Mouse (Mus musculus) small intestine, adult 2 months (tissue): ENCODE data around the gene Mtmr10. TPM values are rescaled to one million over a fixed set of nuclear protein-coding genes. Genes with fewer than 3 reads are reported as not detected.

Source experiments
- H3K27ac ChIP-seq: fragments of 200-500 bp; 2 replicates; pipeline ENCODE4 v1.5.1; 2012; ENCODE audit warnings: low read depth, low read length, control low read depth, inconsistent platforms; ENCODE audit not compliant: insufficient read depth
- H3K27me3 ChIP-seq: fragments of 200-500 bp; 2 replicates; pipeline ENCODE4 v1.6.1; 2012; ENCODE audit warnings: mild to moderate bottlenecking, moderate library complexity, low read length, inconsistent platforms; ENCODE audit not compliant: control insufficient read depth, insufficient read depth
- H3K36me3 ChIP-seq: fragments of 200-500 bp; 2 replicates; pipeline ENCODE4 v1.6.1; 2012; ENCODE audit warnings: mild to moderate bottlenecking, low read length, control low read depth, inconsistent platforms; ENCODE audit not compliant: control insufficient read depth, insufficient read depth
- H3K4me1 ChIP-seq: fragments of 200-500 bp; 2 replicates; pipeline ENCODE4 v1.6.1; 2012; ENCODE audit warnings: low read length, inconsistent platforms, mixed read lengths; ENCODE audit not compliant: control insufficient read depth, insufficient read depth, insufficient read length
- H3K4me3 ChIP-seq: fragments of 200-500 bp; 2 replicates; pipeline ENCODE4 v1.5.1; 2012; ENCODE audit warnings: low read depth, mild to moderate bottlenecking, control low read depth, inconsistent platforms, low read length, moderate library complexity
- CTCF ChIP-seq: fragments of 200-500 bp; IDR thresholded peaks from 2 replicates; pipeline ENCODE4 v1.5.1; 2012; ENCODE audit warnings: low read depth, mild to moderate bottlenecking, control low read depth, inconsistent platforms, low read length, moderate library complexity, mixed read lengths; ENCODE audit not compliant: insufficient replicate concordance, insufficient read length; ENCODE audit errors: extremely low read depth
- POLR2A ChIP-seq: fragments of 200-500 bp; IDR thresholded peaks from 2 replicates; pipeline ENCODE4 v1.6.1; 2012; ENCODE audit warnings: low read depth, mild to moderate bottlenecking, control low read depth, inconsistent platforms, low read length, moderate library complexity
- WGBS: fragments of 180-500 bp; shearing (Covaris S2); methylation state at CpG from one replicate; pipeline ENCODE4 v1.1.7; 2018; 5-methylcytosine and 5-hydroxymethylcytosine counted together
- polyA plus RNA-seq: library from polyadenylated mRNA; depleted of rRNA; stranded (reverse); fragments of >200 nt; gene quantifications from 2 replicates; pipeline ENCODE4 v1.2.3, GENCODE M21; 2012; rRNA removed

The Mtmr10 gene
- 1.5 and 2.0 TPM in 2 replicates for polyA plus RNA-seq

DNA sequence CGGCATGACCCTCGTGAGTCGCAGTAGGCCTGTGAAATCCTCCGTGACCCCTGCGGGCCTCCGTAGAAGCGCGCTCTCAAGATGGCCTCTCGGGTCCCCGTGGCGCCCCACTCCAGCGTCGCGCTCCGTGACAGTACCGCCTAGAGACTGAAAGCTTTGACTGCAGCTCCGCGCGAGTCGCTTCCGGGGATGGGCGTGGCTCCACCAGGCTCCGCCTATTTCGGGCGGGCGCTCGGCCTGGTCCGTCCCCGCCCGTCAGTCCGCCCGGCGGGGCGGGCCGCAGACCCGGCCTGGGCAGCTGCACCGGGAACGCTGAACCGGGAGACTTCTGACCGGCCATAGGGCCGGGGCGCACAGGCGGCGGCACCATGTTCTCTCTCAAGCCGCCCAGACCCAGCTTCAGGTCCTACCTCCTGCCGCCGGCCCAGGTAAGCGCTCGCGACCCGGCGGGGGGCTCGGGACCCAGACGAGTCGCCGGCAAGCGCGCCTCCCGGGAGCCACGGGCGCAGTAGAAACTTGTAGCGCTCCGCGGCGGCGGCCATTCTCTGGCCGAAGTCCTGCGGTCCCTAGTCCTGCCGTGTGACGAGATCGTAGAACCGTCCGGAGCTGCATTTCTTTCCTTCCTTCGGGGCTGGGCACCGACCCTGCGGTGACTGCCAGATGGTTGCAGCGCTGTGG is at the start of gene Mtmr10:
Gene Mtmr10 (plus strand): TSS at position 240 of the 678 bp plus-strand sequence.
- TF ChIP-seq POLR2A (peak; percentile 93), CTCF (no peak)
- Histone ChIP-seq H3K27ac (peak within 1 kb of the TSS; percentile 64), H3K36me3 (0 out of 2 replicates have a peak, but pooled peaks cover 1% of the 10 kb centered on the region), H3K4me1 (no peaks in the 10 kb centered on the region; the same call in 1 of the 2 replicates), H3K27me3 (no peaks in the 10 kb centered on the region; the same call in 1 of the 2 replicates), H3K4me3 (peak within 1 kb of the TSS; percentile 98)
- WGBS, result under 1% methylated on average over 77 of the region's 77 CpGs

DNA sequence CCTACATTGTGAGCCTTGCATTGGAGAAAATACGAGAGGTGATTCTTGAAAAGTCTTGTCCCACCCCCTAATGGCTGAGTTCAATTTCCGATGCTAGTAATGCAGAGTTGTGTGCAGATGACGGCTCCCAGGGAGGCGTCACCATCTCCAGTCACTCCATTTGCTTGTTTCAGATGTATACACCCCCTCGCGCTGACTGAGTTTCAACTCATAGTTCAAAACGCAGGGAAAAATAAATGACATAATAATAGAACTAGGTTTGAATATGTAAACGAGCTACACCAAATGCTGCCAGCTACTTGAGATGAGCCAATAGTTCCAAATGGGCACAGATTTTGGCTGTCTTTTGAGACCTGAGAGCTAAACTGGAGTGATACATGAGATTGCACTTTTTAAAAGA is 49.7 kb upstream of the Mtmr10 start:
- TF ChIP-seq POLR2A (no peak), CTCF (no peak)
- 93% methylated on average over 8 of the region's 8 CpGs for WGBS
- Histone ChIP-seq H3K4me3 (no peak overlapping the region), H3K27me3 (no peaks in the 10 kb centered on the region), H3K27ac (no peak overlapping the region), H3K36me3 (no peaks in the 10 kb centered on the region), H3K4me1 (no peaks in the 10 kb centered on the region)

DNA sequence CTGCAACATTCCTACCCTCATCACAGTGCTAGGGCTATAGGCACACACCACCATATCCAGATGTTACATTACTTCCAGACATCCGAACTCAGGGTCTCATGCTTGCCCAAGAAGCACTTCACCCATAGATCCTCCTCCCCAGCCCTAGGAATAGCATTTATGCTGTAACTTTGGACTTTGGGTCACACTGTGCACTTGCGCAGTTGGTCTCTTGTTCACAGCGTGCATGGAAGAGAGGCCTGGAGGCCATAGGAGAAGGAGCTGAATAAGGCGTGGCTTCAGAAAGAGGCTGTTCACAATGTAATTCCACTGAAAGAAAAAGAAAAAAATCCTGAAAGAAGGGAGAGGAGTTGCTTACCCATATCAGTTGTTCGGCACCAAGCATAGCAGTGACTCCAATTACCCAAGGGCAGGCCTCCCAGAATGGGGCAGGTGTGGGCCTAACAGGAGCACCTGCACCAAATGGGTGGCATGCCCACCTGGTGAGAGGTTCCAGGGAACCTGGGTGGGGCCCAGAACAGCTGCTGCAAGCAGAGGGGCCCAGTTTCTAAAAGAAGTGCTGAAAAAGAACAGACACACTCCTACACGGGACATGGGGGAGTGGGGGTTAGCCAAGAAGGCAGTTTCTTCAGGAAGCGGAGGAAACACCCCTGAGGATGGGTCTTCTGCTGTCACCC is 48.9 kb upstream of the Mtmr10 start:
- Histone ChIP-seq H3K4me3 (no peak overlapping the region), H3K36me3 (no peaks in the 10 kb centered on the region), H3K27me3 (no peaks in the 10 kb centered on the region), H3K4me1 (no peaks in the 10 kb centered on the region), H3K27ac (no peak overlapping the region)
- WGBS, result 64% methylated on average over 7 of the region's 7 CpGs
- no peak for TF ChIP-seq CTCF
- TF ChIP-seq POLR2A, result no peak

DNA sequence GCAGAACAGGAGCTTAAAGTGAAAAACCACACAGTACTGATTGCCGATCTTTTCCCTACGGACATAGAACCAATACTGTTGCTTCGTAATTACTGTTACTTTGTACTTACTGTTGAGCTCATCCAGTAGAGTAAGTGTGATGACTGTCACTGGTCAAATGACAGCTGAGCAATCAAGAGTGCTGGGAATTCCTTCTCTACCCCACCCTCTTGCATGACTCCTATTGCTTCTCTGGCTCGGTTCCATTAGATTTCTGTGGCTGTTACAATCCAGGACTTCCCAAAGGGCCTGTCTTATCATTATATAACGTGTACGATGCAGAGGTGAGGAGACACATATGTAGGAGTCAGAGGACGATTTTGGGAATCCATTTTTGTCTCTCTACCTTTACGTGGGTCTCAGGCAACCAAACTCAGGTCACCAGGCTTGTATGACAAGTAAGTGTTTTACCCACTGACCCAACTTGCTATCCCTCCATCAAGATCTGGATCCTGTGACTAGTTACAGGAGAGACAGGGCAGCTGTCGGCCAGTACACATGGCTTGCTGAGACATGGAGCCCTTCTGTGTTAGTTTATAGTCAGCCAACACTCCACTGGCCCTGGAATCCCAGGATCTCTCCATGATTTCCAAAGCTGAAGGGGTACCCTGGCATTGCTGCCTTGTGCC is 48.2 kb upstream of the Mtmr10 start:
- Histone ChIP-seq H3K27ac (no peak overlapping the region), H3K4me3 (no peak overlapping the region), H3K36me3 (no peaks in the 10 kb centered on the region), H3K4me1 (no peaks in the 10 kb centered on the region), H3K27me3 (no peaks in the 10 kb centered on the region)
- WGBS, result 64% methylated on average over 9 of the region's 9 CpGs
- TF ChIP-seq POLR2A (no peak), CTCF (no peak)

DNA sequence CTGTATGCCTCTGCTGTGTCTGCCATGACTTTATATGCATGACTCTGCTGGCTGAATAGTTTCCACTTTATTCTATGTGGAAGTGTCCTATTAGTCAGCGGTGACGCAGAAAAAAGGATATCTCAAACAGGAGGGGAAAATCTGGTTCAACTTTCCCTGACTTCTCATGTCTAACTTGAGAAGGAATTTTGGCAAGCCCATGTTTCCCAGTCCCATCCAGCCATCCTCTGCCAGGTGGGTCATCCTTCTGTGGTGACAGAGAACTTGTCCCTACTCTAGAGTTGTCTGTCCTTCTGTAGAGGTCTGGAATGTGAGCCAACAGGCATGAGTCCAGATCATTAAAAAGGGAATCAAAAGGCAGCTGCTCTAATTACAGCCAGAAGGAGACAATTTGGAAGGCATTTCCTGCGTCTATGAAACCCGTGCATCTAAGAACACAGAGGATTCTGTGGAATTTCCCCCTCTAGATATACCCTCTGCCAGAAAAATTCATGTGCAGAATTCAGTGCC is 47.6 kb upstream of the Mtmr10 start:
- H3K27me3 ChIP-seq, result no peaks in the 10 kb centered on the region
- no peak overlapping the region for H3K4me3 ChIP-seq
- H3K27ac ChIP-seq, result no peak overlapping the region
- TF ChIP-seq POLR2A (no peak), CTCF (no peak)
- H3K4me1 ChIP-seq, result no peaks in the 10 kb centered on the region
- WGBS, result 78% methylated on average over 4 of the region's 4 CpGs
- no peaks in the 10 kb centered on the region for H3K36me3 ChIP-seq

DNA sequence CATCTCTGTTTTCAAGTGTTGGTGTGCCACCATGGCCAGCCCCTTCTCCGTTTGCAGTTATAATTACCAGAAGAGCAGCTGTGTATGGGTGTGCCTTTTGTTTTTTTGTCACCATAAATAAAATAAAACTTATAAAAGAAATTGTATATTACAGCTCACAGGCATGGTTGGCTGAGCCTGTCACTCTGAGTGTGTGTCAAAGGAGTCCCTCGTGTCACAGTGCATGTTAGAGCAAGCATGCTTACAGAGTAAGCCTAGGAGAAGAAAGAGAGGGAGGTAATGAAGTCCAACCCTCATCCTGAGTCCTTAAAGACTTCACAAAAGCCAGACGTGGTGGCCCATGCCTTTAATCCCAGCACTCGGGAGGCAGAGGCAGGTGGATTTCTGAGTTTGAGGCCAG is 45.0 kb upstream of the Mtmr10 start:
- Histone ChIP-seq H3K27ac (no peak overlapping the region), H3K27me3 (no peaks in the 10 kb centered on the region), H3K36me3 (no peaks in the 10 kb centered on the region), H3K4me3 (no peak overlapping the region), H3K4me1 (no peaks in the 10 kb centered on the region)
- TF ChIP-seq CTCF, result no peak
- no peak for TF ChIP-seq POLR2A
- 74% methylated on average over 4 of the region's 4 CpGs for WGBS

DNA sequence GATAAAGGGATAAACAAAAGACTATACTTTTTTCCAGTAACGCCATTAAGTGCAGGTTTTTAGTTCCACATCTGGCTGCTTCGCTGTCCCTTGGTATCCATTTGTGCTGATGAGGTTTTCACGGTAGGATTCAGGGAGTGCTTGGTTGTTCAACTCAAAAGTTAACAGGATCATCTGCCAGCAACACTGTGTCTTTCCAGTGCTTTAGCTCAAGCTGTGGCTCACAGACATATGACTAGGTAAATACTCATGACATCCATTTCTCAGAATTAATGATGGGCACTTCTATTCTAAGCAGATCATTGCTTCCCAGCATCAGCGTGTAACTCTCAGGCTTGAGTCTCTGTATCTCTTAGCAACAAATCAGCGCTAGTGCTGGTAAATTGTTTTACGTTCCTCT is 43.1 kb upstream of the Mtmr10 start:
- Histone ChIP-seq H3K36me3 (no peaks in the 10 kb centered on the region), H3K4me3 (no peak overlapping the region), H3K27ac (no peak overlapping the region), H3K27me3 (no peaks in the 10 kb centered on the region), H3K4me1 (no peaks in the 10 kb centered on the region)
- TF ChIP-seq POLR2A, result no peak
- TF ChIP-seq CTCF, result no peak
- 83% methylated on average over 6 of the region's 6 CpGs for WGBS
